Mouse (Mus musculus) embryonic facial prominence, embryonic 10.5 days (tissue): Measurements from ENCODE around the gene Slc25a11. TPM values are rescaled to one million over a fixed set of nuclear protein-coding genes. Genes with fewer than 3 reads are reported as not detected.
A peak's percentile ranks its signal among the peaks of the same experiment; 100 is the strongest.

Experiments
- DNase-seq: peaks from one replicate; pipeline ENCODE4 v3.0.0-alpha.2; 2017; ENCODE audit warnings: low spot score
- H3K27ac ChIP-seq: fragments of 300-500 bp; sonication (generic); replicated peaks from 2 replicates; pipeline ENCODE4 v1.5.1; 2016; ENCODE audit warnings: mild to moderate bottlenecking
- H3K27me3 ChIP-seq: fragments of 300-500 bp; sonication (generic); replicated peaks from 2 replicates; pipeline ENCODE4 v1.6.1; 2016; ENCODE audit warnings: low read depth, mild to moderate bottlenecking; ENCODE audit not compliant: poor library complexity, severe bottlenecking
- H3K36me3 ChIP-seq: fragments of 300-500 bp; sonication (generic); replicated peaks from 2 replicates; pipeline ENCODE4 v1.6.1; 2016; ENCODE audit warnings: mild to moderate bottlenecking, moderate library complexity
- H3K4me1 ChIP-seq: fragments of 300-500 bp; sonication (generic); 2 replicates; pipeline ENCODE4 v1.6.1; 2016
- H3K4me3 ChIP-seq: fragments of 300-500 bp; sonication (generic); 2 replicates; pipeline ENCODE4 v1.5.1; 2016; ENCODE audit warnings: mild to moderate bottlenecking, moderate library complexity
- H3K9me3 ChIP-seq: fragments of 300-500 bp; sonication (generic); 2 replicates; pipeline ENCODE4 v1.6.1; 2016; ENCODE audit warnings: mild to moderate bottlenecking
- WGBS: fragments of 180-500 bp; shearing (Covaris S2); methylation state at CpG from one replicate; pipeline ENCODE4 v1.1.7; 2016; 5-methylcytosine and 5-hydroxymethylcytosine counted together
- polyA plus RNA-seq: library from polyadenylated mRNA; unstranded; fragments of >200 nt; fragmentation: Nextera tagmentation; extraction: Ambion mirVana; gene quantifications from 2 replicates; pipeline ENCODE4 v1.2.1, GENCODE M21; 2016

Slc25a11 gene
- polyA plus RNA-seq, 1 experiment from 2014 or later: 135 TPM

GRCm38 (mm10) chr11:70653345-70654197, 6.3 kb upstream of the Slc25a11 start:
- Histone ChIP-seq H3K4me1 (peaks cover 79% of the 10 kb centered on the region), H3K36me3 (peaks cover 47% of the 10 kb centered on the region), H3K27me3 (no peaks in the 10 kb centered on the region), H3K9me3 (no peaks in the 10 kb centered on the region), H3K4me3 (peak overlapping the region; percentile 100), H3K27ac (peak overlapping the region; percentile 99)
- WGBS: under 1% methylated on average over 63 of the region's 63 CpGs
- peak; percentile 90 for DNase-seq

DNA sequence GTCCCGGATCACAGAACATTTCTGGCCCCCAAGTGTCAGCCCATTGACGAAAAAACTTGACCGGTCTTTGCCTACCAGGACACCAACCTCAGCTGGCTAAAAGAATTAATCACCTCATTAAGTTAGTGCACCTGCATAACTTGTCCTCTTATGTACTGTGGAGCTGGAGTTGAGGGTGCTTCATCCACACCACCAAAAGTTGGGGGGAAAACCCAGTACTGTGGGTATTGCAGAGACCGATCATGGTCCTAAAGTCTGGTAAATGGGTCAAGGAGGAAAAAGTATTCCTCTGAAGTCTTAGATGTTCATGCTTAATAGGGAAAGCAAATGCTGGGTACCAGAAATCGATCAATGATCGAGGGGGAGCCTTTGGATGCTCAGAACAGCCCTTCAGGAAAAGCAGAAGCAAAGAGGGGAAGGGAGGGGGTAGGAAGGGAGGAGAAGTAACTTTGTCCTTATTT, 5.6 kb upstream of the Slc25a11 start:
- no peaks in the 10 kb centered on the region for H3K27me3 ChIP-seq
- H3K9me3 ChIP-seq: no peaks in the 10 kb centered on the region
- H3K36me3 ChIP-seq: peaks cover 51% of the 10 kb centered on the region
- H3K4me3 ChIP-seq: peak overlapping the region; percentile 100
- WGBS: 58% methylated on average over 6 of the region's 6 CpGs
- peak overlapping the region; percentile 99 for H3K27ac ChIP-seq
- peaks cover 79% of the 10 kb centered on the region for H3K4me1 ChIP-seq
- DNase-seq: no peak

DNA sequence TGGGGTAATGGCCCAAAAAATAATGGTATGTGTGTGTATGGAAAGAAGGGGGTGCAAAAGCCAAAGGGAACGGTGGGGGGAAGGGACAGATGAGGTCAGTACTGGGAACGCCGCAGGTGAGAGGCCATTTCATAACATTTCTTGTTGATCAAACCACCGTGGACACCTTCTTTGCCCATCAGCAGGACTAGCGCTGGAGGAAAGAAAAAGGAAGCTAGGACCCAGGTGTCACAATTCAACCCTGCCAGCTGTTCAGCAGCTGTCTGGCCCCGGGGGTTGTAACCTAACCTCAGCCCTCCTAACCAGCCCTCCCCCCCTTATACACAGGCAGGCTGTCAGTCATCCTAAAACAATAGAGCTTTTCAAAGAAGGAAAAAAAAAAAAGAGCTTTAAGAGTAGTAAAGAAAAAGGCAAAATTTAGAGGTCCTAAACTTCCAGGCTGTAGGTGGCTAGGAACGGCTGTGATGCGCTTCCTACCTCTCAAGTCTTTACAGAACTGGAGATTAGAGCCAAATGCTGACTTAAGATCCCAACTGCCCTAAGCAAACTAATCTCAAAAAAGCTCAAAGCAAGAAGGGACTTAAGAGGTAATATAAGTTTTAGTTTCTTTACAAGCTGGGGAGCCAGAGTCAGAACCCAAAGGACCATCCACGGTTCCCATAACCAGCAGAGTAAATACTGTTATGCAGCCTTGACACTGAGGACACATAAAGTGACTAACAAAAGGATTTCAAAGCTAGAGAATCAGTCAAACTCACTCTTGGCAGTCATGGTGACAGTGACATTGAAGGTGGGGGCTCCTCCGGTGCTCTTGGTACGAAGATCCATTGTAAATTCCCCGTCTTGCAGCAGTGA, 5.0 kb upstream of the Slc25a11 start:
- Histone ChIP-seq H3K9me3 (no peaks in the 10 kb centered on the region), H3K36me3 (peaks cover 51% of the 10 kb centered on the region), H3K27me3 (no peaks in the 10 kb centered on the region), H3K4me1 (peaks cover 76% of the 10 kb centered on the region), H3K27ac (peak overlapping the region; percentile 99), H3K4me3 (peak overlapping the region; percentile 100)
- peak; percentile 75 for DNase-seq
- 53% methylated on average over 12 of the region's 12 CpGs for WGBS

DNA sequence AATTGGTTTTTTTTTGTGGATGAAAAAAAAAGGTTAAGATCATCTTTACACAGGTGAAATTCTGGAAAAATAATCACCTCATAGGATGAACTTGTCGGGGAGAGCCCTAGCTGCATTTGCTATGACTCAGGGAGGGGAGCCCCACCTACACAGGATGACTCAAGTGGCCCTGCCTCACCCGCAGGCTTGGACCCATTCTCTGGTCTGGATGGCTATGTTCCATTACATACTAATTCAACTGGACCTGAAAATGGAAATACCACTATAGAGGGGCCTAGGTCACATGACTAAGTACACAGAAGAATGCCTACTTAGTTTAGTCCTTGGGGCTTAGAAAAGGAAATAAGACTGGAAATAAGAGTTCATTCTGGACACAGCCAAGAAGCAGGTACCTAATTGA, 4.1 kb upstream of the Slc25a11 start:
- H3K27me3 ChIP-seq: no peaks in the 10 kb centered on the region
- peaks cover 51% of the 10 kb centered on the region for H3K36me3 ChIP-seq
- no peak for DNase-seq
- H3K4me1 ChIP-seq: peaks cover 71% of the 10 kb centered on the region
- peak overlapping the region; percentile 100 for H3K4me3 ChIP-seq
- WGBS: 83% methylated on average over 2 of the region's 2 CpGs
- H3K27ac ChIP-seq: no peak overlapping the region
- H3K9me3 ChIP-seq: no peaks in the 10 kb centered on the region

DNA sequence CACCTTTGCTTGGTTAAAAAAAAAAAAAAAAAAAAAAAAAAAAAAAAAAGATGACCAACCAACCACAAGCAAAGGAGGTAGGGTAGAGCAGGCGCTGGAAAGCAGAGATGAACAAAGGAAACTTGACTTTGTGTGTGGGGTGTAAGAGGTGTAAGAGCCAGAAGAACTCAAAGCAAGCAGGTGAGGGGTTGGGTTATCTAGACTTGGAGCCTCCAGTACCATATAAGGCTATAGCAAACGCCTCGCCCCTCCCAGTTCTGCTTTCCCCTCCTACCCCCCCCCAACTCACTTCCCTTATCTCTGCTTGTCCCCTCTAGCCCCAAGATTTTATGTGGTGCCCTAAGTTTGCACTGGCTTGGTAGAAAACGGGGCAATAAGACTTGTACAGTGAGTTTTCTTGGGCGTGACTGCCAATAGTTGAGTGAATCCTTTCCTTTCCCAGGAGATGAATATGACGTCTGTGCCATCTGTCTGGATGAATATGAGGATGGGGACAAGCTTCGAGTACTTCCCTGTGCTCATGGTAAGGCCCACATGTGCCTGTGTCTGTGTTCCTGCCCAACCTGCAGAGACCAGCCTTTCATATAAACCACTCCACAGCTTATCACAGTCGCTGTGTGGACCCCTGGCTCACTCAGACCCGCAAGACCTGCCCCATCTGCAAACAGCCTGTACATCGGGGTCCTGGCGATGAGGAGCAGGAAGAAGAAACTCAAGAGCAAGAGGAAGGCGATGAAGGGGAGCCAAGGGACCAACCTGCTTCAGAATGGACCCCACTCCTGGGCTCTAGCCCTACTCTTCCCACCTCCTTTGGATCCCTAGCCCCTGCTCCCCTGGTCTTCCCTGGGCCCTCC, 3.3 kb upstream of the Slc25a11 start:
- no peaks in the 10 kb centered on the region for H3K27me3 ChIP-seq
- H3K4me3 ChIP-seq: peak overlapping the region; percentile 100
- peaks cover 71% of the 10 kb centered on the region for H3K4me1 ChIP-seq
- peaks cover 55% of the 10 kb centered on the region for H3K36me3 ChIP-seq
- H3K9me3 ChIP-seq: no peaks in the 10 kb centered on the region
- DNase-seq: no peak
- no peak overlapping the region for H3K27ac ChIP-seq
- 87% methylated on average over 12 of the region's 12 CpGs for WGBS

- peaks cover 69% of the 10 kb centered on the region for H3K4me1 ChIP-seq
- H3K27me3 ChIP-seq: no peaks in the 10 kb centered on the region
- H3K27ac ChIP-seq: no peak overlapping the region
- whole genome bisulfite sequencing: 83% methylated on average over 8 of the region's 8 CpGs
- H3K36me3 ChIP-seq: peaks cover 68% of the 10 kb centered on the region
- peak overlapping the region; percentile 84 for H3K4me3 ChIP-seq
- no peak for DNase-seq
- H3K9me3 ChIP-seq: no peaks in the 10 kb centered on the region
Measured at GRCm38 (mm10) chr11:70649185-70649734, 2.0 kb upstream of the Slc25a11 start.

- peak overlapping the region; percentile 93; the same call in 1 of the 2 replicates for H3K27ac ChIP-seq
- H3K4me3 ChIP-seq: peak overlapping the region; percentile 84
- H3K27me3 ChIP-seq: no peaks in the 10 kb centered on the region
- 85% methylated on average over 4 of the region's 4 CpGs for WGBS
- DNase-seq: no peak
- H3K36me3 ChIP-seq: peaks cover 74% of the 10 kb centered on the region
- H3K4me1 ChIP-seq: peaks cover 69% of the 10 kb centered on the region
- no peaks in the 10 kb centered on the region for H3K9me3 ChIP-seq
Measured at GRCm38 (mm10) chr11:70648512-70648911, 1.2 kb upstream of the Slc25a11 start.

GRCm38 (mm10) chr11:70647716-70648420, 589 bp upstream of the Slc25a11 start:
- Histone ChIP-seq H3K27ac (peak overlapping the region; percentile 93), H3K36me3 (peaks cover 76% of the 10 kb centered on the region), H3K4me3 (peak overlapping the region; percentile 84), H3K27me3 (no peaks in the 10 kb centered on the region), H3K9me3 (no peaks in the 10 kb centered on the region), H3K4me1 (peaks cover 66% of the 10 kb centered on the region)
- WGBS: 4% methylated on average over 28 of the region's 28 CpGs
- peak; percentile 48 for DNase-seq

- DNase-seq: no peak
- no peaks in the 10 kb centered on the region for H3K27me3 ChIP-seq
- H3K36me3 ChIP-seq: peaks cover 65% of the 10 kb centered on the region
- peaks cover 51% of the 10 kb centered on the region for H3K4me1 ChIP-seq
- H3K9me3 ChIP-seq: no peaks in the 10 kb centered on the region
- H3K4me3 ChIP-seq: peak overlapping the region; percentile 84
- H3K27ac ChIP-seq: peak overlapping the region; percentile 93
- 29% methylated on average over 3 of the region's 3 CpGs for WGBS
Measured at GRCm38 (mm10) chr11:70646259-70646555, 1.1 kb downstream of the Slc25a11 start.

GRCm38 (mm10) chr11:70645461-70646258, 1.6 kb downstream of the Slc25a11 start:
- 89% methylated on average over 12 of the region's 12 CpGs for WGBS
- peaks cover 46% of the 10 kb centered on the region for H3K4me1 ChIP-seq
- H3K27me3 ChIP-seq: no peaks in the 10 kb centered on the region
- no peaks in the 10 kb centered on the region for H3K9me3 ChIP-seq
- H3K4me3 ChIP-seq: peak overlapping the region; percentile 84
- peak overlapping the region; percentile 93 for H3K27ac ChIP-seq
- DNase-seq: no peak
- peaks cover 59% of the 10 kb centered on the region for H3K36me3 ChIP-seq
